ENCODE assay signal across 8 mouse cellular contexts in genomic region chr10:77165963-77166717, GRCm38 (mm10). TPM values are rescaled to one million over a fixed set of nuclear protein-coding genes. Genes with fewer than 3 reads are reported as not detected.
DNase-seq lines count a peak whose midpoint lies in the region; ATAC-seq and TF ChIP-seq lines count a peak whose summit lies in the region.

Col18a1 (minus strand) TSS chr10:77166548.

- TF ChIP-seq POLR2A in thymus, adult 2 months (IDR thresholded peaks at IDR 0.05; ENCODE audit: control insufficient read depth, extremely low read depth, insufficient read depth, low read length, poor library complexity) = no peak

- H3K4me2 ChIP-seq in midbrain, embryonic 15.5 days = peak within 1 kb of the TSS; percentile 85

- H3K36me3 ChIP-seq in thymus, adult 2 months (ENCODE audit: control insufficient read depth, insufficient read depth, low read length) = no peaks in the 10 kb centered on the region
- no peaks in the 10 kb centered on the region for H3K36me3 ChIP-seq in limb, embryonic 10.5 days
- no peaks in the 10 kb centered on the region for H3K36me3 ChIP-seq in midbrain, embryonic 15.5 days (replicated peaks)

- H3K4me1 ChIP-seq in thymus, adult 2 months (replicated peaks; ENCODE audit: control insufficient read depth, insufficient read depth, low read length) = no peaks in the 10 kb centered on the region
- peaks cover 50% of the 10 kb centered on the region for H3K4me1 ChIP-seq in limb, embryonic 10.5 days
- peaks cover 18% of the 10 kb centered on the region for H3K4me1 ChIP-seq in midbrain, embryonic 15.5 days

- H3K27ac ChIP-seq in thymus, adult 2 months (ENCODE audit: control insufficient read depth, insufficient read depth, low read length) = no peak within 1 kb of the TSS
- peak within 1 kb of the TSS; percentile 93 for H3K27ac ChIP-seq in limb, embryonic 10.5 days
- H3K27ac ChIP-seq in midbrain, embryonic 15.5 days = no peak within 1 kb of the TSS

- no peak for DNase-seq in thymus, adult 2 months
- DNase-seq in thymus, postnatal 10 days (ENCODE audit: low spot score in 2 of 2) = no peak
- peak; percentile 84 for DNase-seq in embryo, embryonic 9.5 days (ENCODE audit: extremely low spot score)
- peak in 1 of 2 experiments; percentile 40 for DNase-seq in heart, postnatal 36 days
- peak; percentile 87 for DNase-seq in limb, embryonic 10.5 days (ENCODE audit: low spot score)
- DNase-seq in layer of hippocampus, postnatal 25 days (ENCODE audit: extremely low spot score in 1 of 2, low spot score in 1 of 2) = no peak
- DNase-seq in frontal cortex, postnatal 25 days (ENCODE audit: low spot score in 2 of 2) = no peak

- H3K9ac ChIP-seq in midbrain, embryonic 15.5 days = peak within 1 kb of the TSS; percentile 17

- no peak within 1 kb of the TSS for H3K4me3 ChIP-seq in thymus, adult 2 months (ENCODE audit: control insufficient read depth, insufficient read depth, low read length)
- H3K4me3 ChIP-seq in limb, embryonic 10.5 days = peak within 1 kb of the TSS; percentile 70
- H3K4me3 ChIP-seq in midbrain, embryonic 15.5 days = peak within 1 kb of the TSS; percentile 43

- peak; percentile 71 for ATAC-seq in midbrain, embryonic 15.5 days (replicated peaks)

- WGBS in thymus, adult 2 months = 3% methylated on average over 42 of the region's 42 CpGs
- under 1% methylated on average over 42 of the region's 42 CpGs for WGBS in limb, embryonic 10.5 days
- WGBS in midbrain, embryonic 15.5 days = under 1% methylated on average over 42 of the region's 42 CpGs

- no peak for TF ChIP-seq CTCF in thymus, adult 2 months (IDR thresholded peaks at IDR 0.05; ENCODE audit: borderline replicate concordance, control insufficient read depth, extremely low read depth, insufficient read depth, low read length, poor library complexity)

- intact Hi-C loops in heart, postnatal 36 days (cut with DNase I) = no loop called here

- no peaks in the 10 kb centered on the region for H3K27me3 ChIP-seq in thymus, adult 2 months (ENCODE audit: control insufficient read depth, insufficient read depth, low read length)
- H3K27me3 ChIP-seq in limb, embryonic 10.5 days (ENCODE audit: low read depth, poor library complexity, severe bottlenecking) = peaks cover 16% of the 10 kb centered on the region
- peaks cover 22% of the 10 kb centered on the region for H3K27me3 ChIP-seq in midbrain, embryonic 15.5 days (replicated peaks)

- no peaks in the 10 kb centered on the region for H3K9me3 ChIP-seq in limb, embryonic 10.5 days (replicated peaks)
- H3K9me3 ChIP-seq in midbrain, embryonic 15.5 days = no peaks in the 10 kb centered on the region

RNA-seq across cellular contexts. Expression of gene Col18a1, which starts in this region (rescaled TPM):
- polyA plus RNA-seq in thymus, adult 2 months (2012; rRNA removed) = 19.8 and 20.7 TPM in 2 replicates
- total RNA-seq in heart, postnatal 36 days (2021) = 10 to 100 TPM; 11.4 to 12.0 TPM
- 149 and 159 TPM in 2 replicates for polyA plus RNA-seq in limb, embryonic 10.5 days (2016; fragmentation: Nextera tagmentation; extraction: Ambion mirVana)
- polyA plus RNA-seq in midbrain, embryonic 15.5 days (2015; fragmentation: Nextera tagmentation; extraction: Ambion mirVana) = 33.6 and 35.8 TPM in 2 replicates
- total RNA-seq in layer of hippocampus, postnatal 25 days (2021) = 1 to 10 TPM; 3.3 to 3.8 TPM

Comparison
In these comparisons a context has a peak if more than half of its experiments do, and no peak if none do; other contexts are left out.
1. DNase-seq: peak in embryo, embryonic 9.5 days (single experiment) and limb, embryonic 10.5 days (single experiment); none in thymus, adult 2 months (single experiment), thymus, postnatal 10 days (0 of 2), layer of hippocampus, postnatal 25 days (0 of 2) and frontal cortex, postnatal 25 days (0 of 2).